Mouse (Mus musculus): ENCODE data around the gene Nfe2l3. TPM values are rescaled to one million over a fixed set of nuclear protein-coding genes. Genes with fewer than 3 reads are reported as not detected.

The Nfe2l3 gene
- polyA plus RNA-seq, 1 experiment from 2014 or later, result 0.95 TPM

DNA sequence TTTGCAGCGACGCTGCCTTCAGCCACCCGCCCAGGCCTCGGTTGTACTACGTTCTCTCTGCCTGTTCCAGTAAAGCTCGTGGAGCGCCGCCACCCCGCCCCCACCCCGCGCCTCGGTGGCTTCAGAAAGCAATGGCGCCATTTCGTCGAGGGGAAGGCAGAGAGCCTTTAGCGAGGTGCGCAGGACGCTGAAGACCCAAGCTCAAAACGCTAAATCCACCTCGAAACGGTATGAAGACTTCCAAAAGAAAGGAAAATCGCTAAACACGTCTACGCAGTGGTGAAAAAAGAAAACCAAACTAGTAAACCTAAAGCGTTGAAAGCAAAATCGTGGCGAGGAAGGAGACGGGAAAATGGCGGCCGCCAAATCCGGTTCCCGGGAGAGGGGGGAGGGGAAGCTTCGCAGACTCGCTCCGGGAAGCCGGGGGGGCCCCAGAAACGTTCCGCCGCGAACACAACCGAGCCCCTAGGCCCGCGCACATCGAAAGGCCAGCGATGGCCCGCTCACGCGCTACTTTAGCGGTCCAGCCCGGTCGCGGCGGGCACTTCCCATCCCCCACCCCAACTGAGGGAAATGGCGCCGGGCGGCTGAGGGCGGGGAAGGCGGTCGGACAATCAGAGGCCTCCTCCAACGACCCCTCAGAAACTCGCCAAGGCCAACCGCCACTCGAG lies 36.6 kb downstream of the Nfe2l3 start:
- in situ Hi-C loops (cut with MboI; ENCODE audit: low pct_unique_long_range_greater_than_20kb), result no loop called here
- POLR2A ChIA-PET, result interaction anchor here (0.7 to 2.0 kb wide), 13 partner anchors 9 to 772 kb away, joined by 3 to 5 read pairs (median 4); partner anchors contain the start of gene Hoxa10
- H3K27me3 ChIP-seq, result no peaks in the 10 kb centered on the region
- CTCF ChIA-PET, result interaction anchor here (1.1 to 2.1 kb wide), 4 partner anchors 41 to 109 kb away, joined by 3 to 7 read pairs (median 3); no protein-coding TSS in a partner anchor
- no peak for TF ChIP-seq CTCF (IDR thresholded peaks at IDR 0.05)
- peak; percentile 38 for ATAC-seq
- peak; percentile 43 for DNase-seq (ENCODE audit: low read depth, low spot score)

- ATAC-seq (peak; percentile 58), DNase-seq (ENCODE audit: low read depth, low spot score) (peak; percentile 99)
- TF ChIP-seq CTCF (IDR thresholded peaks at IDR 0.05), result no peak
- POLR2A ChIA-PET, result interaction anchor here (1.0 to 2.0 kb wide), 7 partner anchors 8 to 771 kb away, joined by 3 to 5 read pairs (median 4); partner anchors contain the start of gene Hoxa10
- no peaks in the 10 kb centered on the region for H3K27me3 ChIP-seq
- in situ Hi-C loops (cut with MboI; ENCODE audit: low pct_unique_long_range_greater_than_20kb), result loop anchor here (5.0 kb wide), 2 partner anchors 97 to 752 kb away; partner anchors contain the start of gene Hoxa7
- CTCF ChIA-PET, result interaction anchor here (1.1 kb wide), 1 partner anchor 40 kb away, joined by 3 read pairs; no protein-coding TSS in a partner anchor
Measured at GRCm38 (mm10) chr6:51469715-51470310, 37.3 kb downstream of the Nfe2l3 start, which contains the start of gene Hnrnpa2b1. Gene Hnrnpa2b1 (minus strand): TSS chr6:51469894.

GRCm38 (mm10) chr6:51470311-51471178 lies 38.1 kb downstream of the Nfe2l3 start, which contains the start of gene Cbx3:
Gene Cbx3 (plus strand): TSS chr6:51470360.
- no peak for TF ChIP-seq CTCF (IDR thresholded peaks at IDR 0.05)
- in situ Hi-C loops (cut with MboI; ENCODE audit: low pct_unique_long_range_greater_than_20kb), result loop anchor here (5.0 kb wide), 2 partner anchors 97 to 752 kb away; partner anchors contain the start of gene Hoxa7
- ChIA-PET POLR2A (interaction anchor here (1.0 to 1.8 kb wide), 8 partner anchors 8 to 770 kb away, joined by 3 to 7 read pairs (median 4); partner anchors contain the start of gene Hoxa10), CTCF (no interaction called here)
- DNase-seq (ENCODE audit: low read depth, low spot score) (no peak), ATAC-seq (peak; percentile 63)
- no peaks in the 10 kb centered on the region for H3K27me3 ChIP-seq

GRCm38 (mm10) chr6:51471179-51471505 lies 38.7 kb downstream of the Nfe2l3 start:
- ChIA-PET POLR2A (interaction anchor here (1.0 to 1.5 kb wide), 4 partner anchors 9 to 110 kb away, joined by 3 to 7 read pairs (median 4); no protein-coding TSS in a partner anchor), CTCF (interaction anchor here (1.0 to 1.5 kb wide), 4 partner anchors 12 to 265 kb away, joined by 3 to 6 read pairs (median 3); no protein-coding TSS in a partner anchor)
- DNase-seq (ENCODE audit: low read depth, low spot score) (no peak), ATAC-seq (no peak)
- no peak for TF ChIP-seq CTCF (IDR thresholded peaks at IDR 0.05)
- in situ Hi-C loops (cut with MboI; ENCODE audit: low pct_unique_long_range_greater_than_20kb), result loop anchor here (5.0 kb wide), 2 partner anchors 96 to 751 kb away; partner anchors contain the start of gene Hoxa7
- no peaks in the 10 kb centered on the region for H3K27me3 ChIP-seq

DNA sequence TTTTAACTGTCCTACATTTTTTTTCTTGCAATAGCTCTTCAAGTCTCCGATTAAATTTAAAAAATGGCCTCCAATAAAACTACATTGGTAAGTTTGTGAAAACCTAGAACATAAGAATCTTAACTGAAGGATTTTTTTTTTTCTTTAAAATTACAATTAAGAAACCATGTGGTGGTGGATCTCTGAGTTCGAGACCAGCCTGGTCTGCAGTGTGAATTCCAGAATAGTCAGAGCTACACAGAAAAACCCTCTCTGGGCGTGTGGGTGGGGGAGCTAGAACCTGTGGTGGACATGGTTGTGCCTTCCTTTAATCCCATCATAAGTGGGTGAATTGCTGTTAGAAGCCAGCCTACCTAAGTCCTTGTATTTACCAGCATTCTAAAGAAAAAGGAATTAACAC lies 39.3 kb downstream of the Nfe2l3 start:
- DNase-seq (ENCODE audit: low read depth, low spot score), result no peak
- no peaks in the 10 kb centered on the region for H3K27me3 ChIP-seq
- no peak for ATAC-seq
- TF ChIP-seq CTCF (IDR thresholded peaks at IDR 0.05), result no peak
- ChIA-PET POLR2A (interaction anchor here (1.0 to 1.5 kb wide), 4 partner anchors 12 to 109 kb away, joined by 3 to 5 read pairs (median 4); no protein-coding TSS in a partner anchor), CTCF (interaction anchor here (1.0 to 1.5 kb wide), 4 partner anchors 13 to 265 kb away, joined by 3 to 6 read pairs (median 3); no protein-coding TSS in a partner anchor)
- in situ Hi-C loops (cut with MboI; ENCODE audit: low pct_unique_long_range_greater_than_20kb), result loop anchor here (5.0 kb wide), 2 partner anchors 96 to 751 kb away; partner anchors contain the start of gene Hoxa7

GRCm38 (mm10) chr6:51472213-51472612 lies 39.7 kb downstream of the Nfe2l3 start:
- no peak for DNase-seq (ENCODE audit: low read depth, low spot score)
- in situ Hi-C loops (cut with MboI; ENCODE audit: low pct_unique_long_range_greater_than_20kb), result loop anchor here (5.0 kb wide), 2 partner anchors 95 to 750 kb away; partner anchors contain the start of gene Hoxa7
- no peaks in the 10 kb centered on the region for H3K27me3 ChIP-seq
- POLR2A ChIA-PET, result interaction anchor here (1.2 kb wide), 1 partner anchor 12 kb away, joined by 3 read pairs; no protein-coding TSS in a partner anchor
- no peak for TF ChIP-seq CTCF (IDR thresholded peaks at IDR 0.05)
- CTCF ChIA-PET, result interaction anchor here (1.0 to 1.5 kb wide), 4 partner anchors 13 to 266 kb away, joined by 3 to 6 read pairs (median 3); no protein-coding TSS in a partner anchor
- no peak for ATAC-seq

DNA sequence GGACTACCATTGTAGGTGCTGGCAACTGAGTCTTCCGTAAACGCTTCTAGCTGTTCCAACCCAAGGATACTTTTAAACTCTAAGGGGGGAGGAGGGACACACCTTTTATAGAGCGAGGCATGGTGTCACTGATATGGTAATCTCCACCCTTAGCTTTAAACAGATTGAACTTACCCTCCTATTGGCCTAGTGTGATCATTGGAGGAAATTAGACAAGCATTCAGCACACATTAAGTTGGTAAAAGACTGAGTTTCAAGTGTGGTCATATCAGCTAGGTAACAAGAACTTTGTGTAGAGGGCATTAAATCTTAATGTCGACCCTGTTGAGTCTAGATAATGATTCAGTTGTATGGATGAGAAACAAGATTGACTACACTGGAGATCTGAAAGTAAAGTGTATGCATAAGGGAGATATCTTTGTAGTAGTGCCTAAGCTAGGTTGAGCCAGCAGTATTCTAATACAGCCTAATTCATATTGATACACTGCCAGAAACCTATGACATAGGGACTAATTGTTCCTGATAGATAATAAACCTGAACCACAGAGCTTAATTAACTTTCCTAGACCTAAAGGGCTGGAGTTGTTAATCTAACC lies 46.8 kb downstream of the Nfe2l3 start:
- in situ Hi-C loops (cut with MboI; ENCODE audit: low pct_unique_long_range_greater_than_20kb), result no loop called here
- ChIA-PET CTCF (interaction anchor here (1.4 to 1.8 kb wide), 2 partner anchors 11 to 101 kb away, joined by 3 to 7 read pairs; no protein-coding TSS in a partner anchor), POLR2A (interaction anchor here (0.5 to 1.7 kb wide), 2 partner anchors 8 to 46 kb away, joined by 4 to 7 read pairs; no protein-coding TSS in a partner anchor)
- ATAC-seq, result no peak
- TF ChIP-seq CTCF (IDR thresholded peaks at IDR 0.05), result no peak
- no peaks in the 10 kb centered on the region for H3K27me3 ChIP-seq
- DNase-seq (ENCODE audit: low read depth, low spot score), result no peak

- ChIA-PET POLR2A (no interaction called here), CTCF (interaction anchor here (1.0 kb wide), 1 partner anchor 28 kb away, joined by 3 read pairs; no protein-coding TSS in a partner anchor)
- H3K27me3 ChIP-seq, result no peaks in the 10 kb centered on the region
- ATAC-seq (no peak), DNase-seq (ENCODE audit: low read depth, low spot score) (no peak)
- no peak for TF ChIP-seq CTCF (IDR thresholded peaks at IDR 0.05)
- in situ Hi-C loops (cut with MboI; ENCODE audit: low pct_unique_long_range_greater_than_20kb), result no loop called here
Measured at GRCm38 (mm10) chr6:51481548-51481947, 49.1 kb downstream of the Nfe2l3 start.

- no peaks in the 10 kb centered on the region for H3K27me3 ChIP-seq
- no peak for ATAC-seq
- in situ Hi-C loops (cut with MboI; ENCODE audit: low pct_unique_long_range_greater_than_20kb), result no loop called here
- ChIA-PET POLR2A (interaction anchor here (0.6 kb wide), 1 partner anchor 12 kb away, joined by 3 read pairs; no protein-coding TSS in a partner anchor), CTCF (no interaction called here)
- no peak for TF ChIP-seq CTCF (IDR thresholded peaks at IDR 0.05)
- no peak for DNase-seq (ENCODE audit: low read depth, low spot score)
Measured at GRCm38 (mm10) chr6:51483861-51484260, 51.4 kb downstream of the Nfe2l3 start.
